Mouse (Mus musculus): ENCODE results near the gene Cdkn1a.
A peak's percentile ranks its signal among the peaks of the same experiment; 100 is the strongest.

Gene Cdkn1a

DNA sequence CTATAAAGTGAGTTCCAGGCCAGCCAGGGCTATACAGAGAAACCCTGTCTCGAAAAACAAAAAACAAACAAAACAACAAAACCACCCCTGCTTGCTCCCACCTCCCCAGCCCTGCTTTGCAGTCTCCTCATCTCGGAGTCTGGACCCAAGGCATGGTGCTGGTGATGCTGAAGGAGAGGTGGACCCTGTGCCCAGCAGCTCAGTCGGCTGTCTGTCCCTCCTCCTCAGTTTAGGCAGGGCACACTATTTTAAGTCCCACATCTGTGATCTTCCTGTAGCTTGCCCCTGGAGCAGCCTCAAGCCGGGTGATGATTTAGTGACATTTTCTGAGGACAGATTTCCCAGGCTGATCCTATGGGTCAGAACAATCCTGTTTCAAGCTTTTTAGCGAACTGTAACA, 35.2 kb upstream of the Cdkn1a start:
- no peak for TF ChIP-seq NANOG (IDR thresholded peaks at IDR 0.05; ENCODE audit: borderline replicate concordance, low read length)
- no peak for TF ChIP-seq CTCF (conservative IDR thresholded peaks at IDR 0.05; ENCODE audit: low read length)
- no peak for TF ChIP-seq POU5F1 (IDR thresholded peaks at IDR 0.05; ENCODE audit: borderline replicate concordance, low read length)
- H3K4me3 ChIP-seq (replicated peaks; ENCODE audit: low read length) = no peak overlapping the region; the same call in 1 of the 2 replicates

DNA sequence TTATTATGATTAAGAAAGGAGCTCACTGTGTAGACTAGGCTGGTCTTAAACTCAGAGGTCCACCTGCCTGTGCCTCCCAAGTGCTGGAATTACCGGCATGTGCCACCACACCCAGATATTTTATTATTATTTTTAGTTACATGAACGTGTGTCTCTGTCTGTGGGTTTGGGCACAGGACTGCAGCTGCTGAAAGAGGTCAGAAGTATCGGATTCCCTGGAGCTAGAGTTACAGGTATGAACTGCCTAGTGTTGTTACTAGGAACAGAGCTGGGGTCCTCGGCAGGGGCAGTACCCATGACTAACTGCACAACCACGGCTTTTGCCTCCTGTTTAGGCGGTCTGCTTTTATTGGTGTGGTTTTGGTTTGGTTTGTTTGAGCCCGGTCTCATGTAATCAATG, 34.6 kb upstream of the Cdkn1a start:
- no peaks in the 10 kb centered on the region for H3K27me3 ChIP-seq (ENCODE audit: insufficient read depth, low read length)
- peak overlapping the region; percentile 67 for H3K4me3 ChIP-seq (replicated peaks; ENCODE audit: low read length)
- TF ChIP-seq NANOG (IDR thresholded peaks at IDR 0.05; ENCODE audit: borderline replicate concordance, low read length) (no peak), POU5F1 (IDR thresholded peaks at IDR 0.05; ENCODE audit: borderline replicate concordance, low read length) (no peak), CTCF (conservative IDR thresholded peaks at IDR 0.05; ENCODE audit: low read length) (no peak)
- H3K9me3 ChIP-seq (ENCODE audit: low read length) = no peaks in the 10 kb centered on the region
- peaks cover 86% of the 10 kb centered on the region for H3K4me1 ChIP-seq (replicated peaks; ENCODE audit: low read depth, low read length)
- peaks cover 12% of the 10 kb centered on the region; the same call in 1 of the 2 replicates for H3K36me3 ChIP-seq (ENCODE audit: insufficient read depth, low read length)

More for the DNA sequence above, 35.2 kb upstream of the Cdkn1a start:
- peaks cover 12% of the 10 kb centered on the region; the same call in 1 of the 2 replicates for H3K36me3 ChIP-seq (ENCODE audit: insufficient read depth, low read length)
- H3K4me1 ChIP-seq (replicated peaks; ENCODE audit: low read depth, low read length) = peaks cover 86% of the 10 kb centered on the region
- no peaks in the 10 kb centered on the region for H3K9me3 ChIP-seq (ENCODE audit: low read length)
- H3K27me3 ChIP-seq (ENCODE audit: insufficient read depth, low read length) = no peaks in the 10 kb centered on the region

DNA sequence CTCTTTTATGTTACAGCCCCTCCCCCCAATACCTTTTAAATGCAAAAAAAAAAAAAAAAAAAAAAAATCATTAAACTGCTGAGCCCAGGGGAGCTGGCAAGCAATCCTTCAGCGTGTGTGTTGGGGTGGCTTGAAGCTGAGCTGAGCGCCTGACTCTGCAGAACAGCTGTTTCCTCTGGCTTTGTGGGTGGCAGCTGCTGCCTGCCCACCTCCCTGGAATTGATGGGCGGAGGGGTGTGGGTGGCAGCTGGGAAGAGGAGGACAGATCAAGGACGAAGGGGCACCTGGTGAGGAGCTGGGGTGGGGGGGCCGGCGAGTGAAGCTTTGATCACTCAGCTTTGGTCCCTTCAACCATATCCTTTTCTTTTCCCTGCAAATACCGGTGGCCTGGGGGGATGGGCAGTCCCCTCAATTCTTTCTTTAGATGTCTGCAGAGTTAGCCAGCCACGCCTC, 34.1 kb upstream of the Cdkn1a start:
- no peaks in the 10 kb centered on the region for H3K9me3 ChIP-seq (ENCODE audit: low read length)
- peaks cover 91% of the 10 kb centered on the region for H3K4me1 ChIP-seq (replicated peaks; ENCODE audit: low read depth, low read length)
- TF ChIP-seq CTCF (conservative IDR thresholded peaks at IDR 0.05; ENCODE audit: low read length) (no peak), NANOG (IDR thresholded peaks at IDR 0.05; ENCODE audit: borderline replicate concordance, low read length) (peak; percentile 25; the same call in 1 of the 2 replicates)
- H3K36me3 ChIP-seq (ENCODE audit: insufficient read depth, low read length) = peaks cover 12% of the 10 kb centered on the region; the same call in 1 of the 2 replicates
- H3K4me3 ChIP-seq (replicated peaks; ENCODE audit: low read length) = peak overlapping the region; percentile 67
- no peaks in the 10 kb centered on the region for H3K27me3 ChIP-seq (ENCODE audit: insufficient read depth, low read length)

DNA sequence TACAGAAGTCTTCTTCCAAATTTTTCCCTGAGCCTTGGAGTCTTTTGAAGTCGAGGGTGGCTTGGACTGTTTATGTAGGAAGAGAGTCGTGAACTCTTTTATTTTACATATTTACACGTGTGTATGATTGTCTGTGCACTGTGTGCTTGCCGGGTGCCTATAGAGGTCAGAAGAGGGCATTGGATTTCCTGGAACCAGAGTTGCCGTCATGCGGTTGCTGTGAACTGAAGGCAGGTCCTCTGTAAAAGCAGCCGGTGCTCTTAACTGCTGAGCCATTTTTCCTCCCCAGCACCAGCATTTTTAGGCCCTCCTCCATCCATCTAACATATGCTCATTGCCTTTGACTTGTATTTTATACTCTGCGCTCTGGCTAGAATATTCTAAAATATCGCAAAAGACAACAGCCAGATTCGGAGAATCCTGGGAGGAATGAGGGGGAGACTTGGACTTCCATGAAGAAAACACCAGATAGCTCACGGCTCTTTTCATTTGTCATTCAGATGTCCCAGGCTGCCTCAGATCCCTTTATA, 33.4 kb upstream of the Cdkn1a start:
- Histone ChIP-seq H3K4me3 (replicated peaks; ENCODE audit: low read length) (peak overlapping the region; percentile 67), H3K36me3 (ENCODE audit: insufficient read depth, low read length) (peaks cover 12% of the 10 kb centered on the region; the same call in 1 of the 2 replicates), H3K4me1 (replicated peaks; ENCODE audit: low read depth, low read length) (peaks cover 90% of the 10 kb centered on the region), H3K9me3 (ENCODE audit: low read length) (no peaks in the 10 kb centered on the region), H3K27me3 (ENCODE audit: insufficient read depth, low read length) (no peaks in the 10 kb centered on the region)
- no peak for TF ChIP-seq CTCF (conservative IDR thresholded peaks at IDR 0.05; ENCODE audit: low read length)
- 0 out of 2 replicates have a peak, but pooled peaks have one; percentile 5 for TF ChIP-seq POU5F1 (IDR thresholded peaks at IDR 0.05; ENCODE audit: borderline replicate concordance, low read length)
- TF ChIP-seq NANOG (IDR thresholded peaks at IDR 0.05; ENCODE audit: borderline replicate concordance, low read length) = no peak

DNA sequence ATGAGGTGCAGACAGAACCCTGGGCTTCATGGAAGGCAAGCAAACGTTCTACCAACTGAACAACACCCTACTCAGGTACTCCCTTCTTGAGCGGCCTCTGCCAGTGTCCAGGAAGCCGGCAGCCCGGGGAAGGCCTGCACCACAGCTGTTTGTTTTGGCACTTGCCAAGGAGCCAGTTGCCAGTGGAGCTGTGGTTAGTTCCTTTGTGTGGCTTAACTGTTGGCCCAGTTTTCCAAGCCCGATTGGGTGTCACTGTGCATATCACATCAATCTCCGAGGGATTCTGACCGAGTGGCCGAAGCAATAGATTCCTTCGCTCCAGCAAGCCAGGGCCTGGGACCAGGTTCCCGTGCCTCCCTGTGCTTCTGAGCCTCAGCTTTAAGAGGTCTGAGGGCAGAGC, 32.8 kb upstream of the Cdkn1a start:
- Histone ChIP-seq H3K4me1 (replicated peaks; ENCODE audit: low read depth, low read length) (peaks cover 92% of the 10 kb centered on the region), H3K27me3 (ENCODE audit: insufficient read depth, low read length) (no peaks in the 10 kb centered on the region), H3K4me3 (replicated peaks; ENCODE audit: low read length) (peak overlapping the region; percentile 67), H3K9me3 (ENCODE audit: low read length) (no peaks in the 10 kb centered on the region), H3K36me3 (ENCODE audit: insufficient read depth, low read length) (peaks cover 12% of the 10 kb centered on the region; the same call in 1 of the 2 replicates)
- no peak for TF ChIP-seq POU5F1 (IDR thresholded peaks at IDR 0.05; ENCODE audit: borderline replicate concordance, low read length)
- no peak for TF ChIP-seq NANOG (IDR thresholded peaks at IDR 0.05; ENCODE audit: borderline replicate concordance, low read length)
- no peak for TF ChIP-seq CTCF (conservative IDR thresholded peaks at IDR 0.05; ENCODE audit: low read length)

DNA sequence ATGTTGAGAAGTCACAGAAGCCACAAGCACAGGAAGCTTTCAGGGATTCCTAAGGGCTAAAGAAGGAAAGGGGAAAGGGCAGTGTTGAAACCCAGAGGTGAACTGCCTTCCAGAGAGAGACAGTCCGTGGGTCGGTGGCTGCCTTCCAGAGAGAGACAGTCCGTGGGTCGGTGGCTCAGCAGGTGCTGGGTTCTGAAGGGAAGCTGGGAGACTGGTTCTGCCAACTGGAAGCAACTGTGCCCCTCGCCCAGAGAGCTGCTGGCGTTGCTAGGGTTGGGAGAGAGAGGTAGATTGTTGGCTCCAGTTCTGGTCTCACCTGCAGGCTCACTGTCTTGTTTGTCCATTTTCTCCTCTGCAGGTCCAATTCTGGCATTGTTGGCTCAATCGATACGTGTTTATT, 32.3 kb upstream of the Cdkn1a start:
- Histone ChIP-seq H3K27me3 (ENCODE audit: insufficient read depth, low read length) (no peaks in the 10 kb centered on the region), H3K4me3 (replicated peaks; ENCODE audit: low read length) (peak overlapping the region; percentile 67), H3K9me3 (ENCODE audit: low read length) (no peaks in the 10 kb centered on the region), H3K36me3 (ENCODE audit: insufficient read depth, low read length) (peaks cover 12% of the 10 kb centered on the region; the same call in 1 of the 2 replicates), H3K4me1 (replicated peaks; ENCODE audit: low read depth, low read length) (peaks cover 92% of the 10 kb centered on the region)
- no peak for TF ChIP-seq NANOG (IDR thresholded peaks at IDR 0.05; ENCODE audit: borderline replicate concordance, low read length)

DNA sequence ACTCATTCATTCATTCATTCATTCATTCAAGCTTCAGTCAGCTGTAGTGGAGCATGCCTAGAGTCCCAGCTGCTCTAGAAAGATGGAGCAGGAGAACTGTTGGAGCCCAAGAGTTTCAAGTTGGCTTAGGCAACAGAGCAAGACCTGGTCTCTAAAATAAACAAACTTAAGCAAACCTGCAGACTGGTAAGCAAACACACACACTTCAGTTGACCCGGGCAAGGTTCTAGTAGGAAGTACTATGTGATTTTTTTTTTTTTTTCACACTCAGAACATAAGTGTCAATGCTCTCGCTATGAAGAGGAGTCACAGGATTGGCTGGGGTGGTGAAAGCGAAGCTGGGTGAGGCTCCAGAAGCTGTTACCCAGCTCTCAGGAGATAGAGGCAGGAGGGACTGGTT, 31.2 kb upstream of the Cdkn1a start:
- no peaks in the 10 kb centered on the region for H3K9me3 ChIP-seq (ENCODE audit: low read length)
- TF ChIP-seq POU5F1 (IDR thresholded peaks at IDR 0.05; ENCODE audit: borderline replicate concordance, low read length) (no peak), NANOG (IDR thresholded peaks at IDR 0.05; ENCODE audit: borderline replicate concordance, low read length) (no peak), CTCF (conservative IDR thresholded peaks at IDR 0.05; ENCODE audit: low read length) (no peak)
- H3K4me1 ChIP-seq (replicated peaks; ENCODE audit: low read depth, low read length) = peaks cover 92% of the 10 kb centered on the region
- peaks cover 12% of the 10 kb centered on the region; the same call in 1 of the 2 replicates for H3K36me3 ChIP-seq (ENCODE audit: insufficient read depth, low read length)
- H3K4me3 ChIP-seq (replicated peaks; ENCODE audit: low read length) = no peak overlapping the region
- H3K27me3 ChIP-seq (ENCODE audit: insufficient read depth, low read length) = no peaks in the 10 kb centered on the region

DNA sequence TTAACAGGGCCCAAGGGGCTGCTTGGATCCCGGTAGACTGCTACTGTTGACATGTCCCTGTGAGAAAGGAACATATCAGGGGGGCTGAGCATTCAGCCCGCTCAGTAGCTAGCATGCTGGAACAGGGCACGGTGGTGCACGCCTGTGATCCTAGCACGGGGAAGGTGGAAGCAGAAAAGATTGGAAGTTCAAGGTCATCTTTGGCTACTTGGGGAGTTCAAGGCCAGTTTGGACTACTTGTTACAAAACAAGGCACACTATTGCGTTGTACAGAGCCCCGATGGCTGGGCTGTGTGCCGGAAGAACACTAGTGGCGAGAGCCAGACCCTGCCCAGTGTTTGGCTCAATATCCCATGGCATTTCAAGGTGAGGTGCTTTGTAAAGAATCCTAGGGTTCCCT, 29.8 kb upstream of the Cdkn1a start:
- no peaks in the 10 kb centered on the region for H3K9me3 ChIP-seq (ENCODE audit: low read length)

More for the DNA sequence above, 29.8 kb upstream of the Cdkn1a start:
- Histone ChIP-seq H3K4me1 (replicated peaks; ENCODE audit: low read depth, low read length) (peaks cover 99% of the 10 kb centered on the region), H3K27me3 (ENCODE audit: insufficient read depth, low read length) (no peaks in the 10 kb centered on the region), H3K36me3 (ENCODE audit: insufficient read depth, low read length) (peaks cover 12% of the 10 kb centered on the region; the same call in 1 of the 2 replicates), H3K4me3 (replicated peaks; ENCODE audit: low read length) (peak overlapping the region; percentile 39)
- TF ChIP-seq POU5F1 (IDR thresholded peaks at IDR 0.05; ENCODE audit: borderline replicate concordance, low read length) (no peak), CTCF (conservative IDR thresholded peaks at IDR 0.05; ENCODE audit: low read length) (no peak), NANOG (IDR thresholded peaks at IDR 0.05; ENCODE audit: borderline replicate concordance, low read length) (no peak)
